Mouse (Mus musculus) liver, embryonic 14.5 days (tissue): ENCODE data around the gene Kctd7.

Experiments
- CTCF ChIP-seq: IDR thresholded peaks from 2 replicates; pipeline ENCODE4 v1.5.1; 2016; ENCODE audit warnings: antibody characterized with exemption, low read depth, control low read depth
- EP300 ChIP-seq: IDR thresholded peaks from 2 replicates; pipeline ENCODE4 v1.6.1; 2016; ENCODE audit warnings: antibody characterized with exemption, low read depth

DNA sequence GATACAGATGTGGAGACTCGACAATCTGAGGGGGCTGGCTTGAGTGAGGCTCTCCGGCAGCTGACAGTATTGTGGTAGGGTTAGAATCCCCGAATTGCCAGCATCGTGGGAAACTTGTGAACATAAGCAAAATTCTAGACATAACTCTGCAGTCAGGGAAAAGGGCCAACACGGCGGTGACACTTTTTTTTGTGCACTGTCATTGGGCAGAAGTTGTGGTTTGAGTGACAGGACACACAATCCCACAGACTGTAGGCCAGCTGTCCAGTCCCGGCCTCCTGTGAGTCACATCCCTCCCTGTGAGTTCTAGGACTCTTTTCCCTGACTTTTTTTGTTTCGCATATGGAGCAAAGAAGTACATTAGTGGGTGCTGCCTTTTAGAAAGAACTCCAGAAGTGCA, 1.3 kb downstream of the Kctd7 start:
- TF ChIP-seq CTCF (no peak), EP300 (no peak)
